10 mouse cellular contexts compared by ENCODE assay signal in the genomic region with DNA sequence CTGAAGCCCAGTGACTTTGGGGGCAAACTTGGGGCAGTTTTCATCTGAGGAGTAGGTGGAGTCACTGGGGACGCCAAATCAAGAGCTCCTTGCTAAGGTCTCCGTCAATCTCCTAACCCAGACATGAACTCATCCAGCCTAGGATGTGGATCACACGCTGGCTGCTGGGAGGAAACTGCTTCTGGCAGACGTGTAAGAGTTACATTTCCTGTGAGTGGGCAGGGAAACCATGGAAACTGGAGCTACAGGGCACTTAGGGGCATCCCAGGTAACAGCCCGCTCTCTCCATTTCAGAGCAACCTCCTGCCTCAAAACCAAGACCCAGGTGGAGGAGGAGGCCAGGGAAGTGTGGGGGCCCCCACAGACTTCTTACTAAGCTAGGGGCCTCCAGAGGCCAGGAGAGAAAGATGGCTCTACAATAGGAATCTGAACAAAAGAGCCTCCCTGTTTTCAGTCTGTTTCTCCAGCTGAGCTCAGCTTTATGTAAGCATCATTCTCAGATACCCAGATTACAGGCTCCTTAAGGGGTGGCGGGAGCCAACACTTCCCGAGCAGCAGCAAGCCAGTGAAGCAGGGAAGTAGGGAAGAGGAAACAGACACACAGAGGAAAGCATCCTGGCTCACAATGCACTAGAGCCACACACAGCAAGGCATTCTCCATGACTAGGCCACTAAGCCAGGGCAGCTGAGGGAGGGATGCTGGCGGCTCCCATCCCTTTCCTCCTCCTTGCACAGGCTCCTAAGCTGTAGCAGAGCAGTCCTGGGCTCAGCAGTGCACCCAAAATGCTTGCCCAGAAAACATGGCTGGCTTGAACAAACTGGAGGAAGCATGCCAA.
DNase-seq lines count a peak whose midpoint lies in the region; ATAC-seq and TF ChIP-seq lines count a peak whose summit lies in the region.
"Had no signal": no experiment of that assay in that cellular context is flagged by ENCODE, and none has a peak within 500 bp of the region (broad histone marks: within the 10 kb centered on the region; RNA-seq: fewer than 3 reads in every experiment).

No protein-coding gene starts in this region.

- H3K4me3 ChIP-seq in kidney, postnatal 0 days (replicated peaks; ENCODE audit: low read depth, low read length), result no peak overlapping the region
- H3K4me3 ChIP-seq in kidney, adult 2 months (ENCODE audit: insufficient read depth, low read depth, low read length), result no peak overlapping the region
- H3K4me3 ChIP-seq in cerebellum, adult 2 months (replicated peaks; ENCODE audit: insufficient read depth, low read depth, low read length), result no peak overlapping the region
- H3K4me3 ChIP-seq in forebrain, embryonic 16.5 days (replicated peaks; ENCODE audit: low read length), result no peak overlapping the region
- no peak overlapping the region for H3K4me3 ChIP-seq in limb, embryonic 11.5 days (ENCODE audit: low read depth, low read length)
- H3K4me3 ChIP-seq in liver, postnatal 0 days (ENCODE audit: low read depth, low read length), result no peak overlapping the region
- H3K4me3 ChIP-seq: liver, embryonic 15.5 days had no signal

- H3K27me3 ChIP-seq in kidney, postnatal 0 days (ENCODE audit: insufficient read depth, low read length), result no peaks in the 10 kb centered on the region
- H3K27me3 ChIP-seq in kidney, adult 2 months (replicated peaks; ENCODE audit: control insufficient read depth, insufficient read depth, low read length), result no peaks in the 10 kb centered on the region
- no peaks in the 10 kb centered on the region for H3K27me3 ChIP-seq in cerebellum, adult 2 months (ENCODE audit: control insufficient read depth, insufficient read depth, low read length)
- no peaks in the 10 kb centered on the region for H3K27me3 ChIP-seq in forebrain, embryonic 16.5 days (replicated peaks; ENCODE audit: control insufficient read depth, insufficient read depth, low read length)
- H3K27me3 ChIP-seq in limb, embryonic 11.5 days (ENCODE audit: control insufficient read depth, insufficient read depth, low read length), result no peaks in the 10 kb centered on the region
- no peaks in the 10 kb centered on the region for H3K27me3 ChIP-seq in liver, postnatal 0 days (ENCODE audit: insufficient read depth, low read length)
- H3K27me3 ChIP-seq: liver, embryonic 15.5 days had no signal

- no peak for ATAC-seq in kidney, postnatal 0 days (replicated peaks; ENCODE audit: low FRiP score, low read depth)
- ATAC-seq in forebrain, embryonic 16.5 days, result peak; percentile 63
- no peak for ATAC-seq in limb, embryonic 11.5 days (ENCODE audit: insufficient number of reproducible peaks, low FRiP score, low TSS enrichment, low read depth)
- no peak for ATAC-seq in liver, postnatal 0 days

- TF ChIP-seq CTCF in kidney, postnatal 0 days (IDR thresholded peaks at IDR 0.05; ENCODE audit: low read depth), result no peak
- TF ChIP-seq CTCF in kidney, adult 2 months (conservative IDR thresholded peaks at IDR 0.05; ENCODE audit: insufficient read depth, insufficient read length, low read depth, low read length), result no peak
- no peak for TF ChIP-seq CTCF in cerebellum, adult 2 months (IDR thresholded peaks at IDR 0.05; ENCODE audit: borderline replicate concordance, insufficient read depth, low read depth, low read length)
- no peak for TF ChIP-seq CTCF in liver, postnatal 0 days (IDR thresholded peaks at IDR 0.05; ENCODE audit: low read depth)

- TF ChIP-seq EP300 in liver, postnatal 0 days (IDR thresholded peaks at IDR 0.05; ENCODE audit: low read depth), result no peak

- peaks cover 10% of the 10 kb centered on the region for H3K4me1 ChIP-seq in kidney, postnatal 0 days (replicated peaks; ENCODE audit: insufficient read depth, low read length)
- H3K4me1 ChIP-seq in kidney, adult 2 months (ENCODE audit: control insufficient read depth, insufficient read depth, low read length), result no peaks in the 10 kb centered on the region; the same call in 1 of the 2 replicates
- H3K4me1 ChIP-seq in cerebellum, adult 2 months (ENCODE audit: control insufficient read depth, insufficient read depth, low read length), result peaks cover 9% of the 10 kb centered on the region
- H3K4me1 ChIP-seq in forebrain, embryonic 16.5 days (replicated peaks; ENCODE audit: control insufficient read depth, insufficient read depth, low read length), result peaks cover 15% of the 10 kb centered on the region
- H3K4me1 ChIP-seq in limb, embryonic 11.5 days (ENCODE audit: control insufficient read depth, insufficient read depth, low read length), result peaks cover 13% of the 10 kb centered on the region
- no peaks in the 10 kb centered on the region for H3K4me1 ChIP-seq in liver, postnatal 0 days (ENCODE audit: insufficient read depth)
- H3K4me1 ChIP-seq: liver, embryonic 15.5 days had no signal

- H3K4me2 ChIP-seq in kidney, postnatal 0 days (ENCODE audit: low read length), result no peak overlapping the region
- H3K4me2 ChIP-seq in forebrain, embryonic 16.5 days (ENCODE audit: low read length), result no peak overlapping the region
- H3K4me2 ChIP-seq in limb, embryonic 11.5 days (ENCODE audit: low read depth, severe bottlenecking), result no peak overlapping the region
- H3K4me2 ChIP-seq in liver, postnatal 0 days (ENCODE audit: low read depth, low read length), result no peak overlapping the region
- H3K4me2 ChIP-seq: liver, embryonic 15.5 days had no signal

- no peak overlapping the region for H3K9ac ChIP-seq in kidney, postnatal 0 days (ENCODE audit: low read depth, low read length)
- H3K9ac ChIP-seq in forebrain, embryonic 16.5 days (replicated peaks; ENCODE audit: low read depth, low read length), result no peak overlapping the region
- no peak overlapping the region for H3K9ac ChIP-seq in limb, embryonic 11.5 days (ENCODE audit: low read length)
- no peak overlapping the region for H3K9ac ChIP-seq in liver, postnatal 0 days (replicated peaks)
- H3K9ac ChIP-seq: liver, embryonic 15.5 days had no signal

- DNase-seq in kidney, postnatal 0 days (ENCODE audit: low spot score), result peak; percentile 47
- no peak for DNase-seq in kidney, adult 2 months
- DNase-seq in cerebellum, adult 2 months, result peak; percentile 42 to 63
- peak; percentile 30 for DNase-seq in limb, embryonic 11.5 days (ENCODE audit: low spot score)
- no peak for DNase-seq in adipocyte (ENCODE audit: low spot score)
- no peak for DNase-seq in liver, postnatal 0 days
- DNase-seq in B cell, adult 2 months, result no peak

- TF ChIP-seq POLR2A in kidney, adult 2 months (IDR thresholded peaks at IDR 0.05; ENCODE audit: low read depth, low read length), result no peak
- TF ChIP-seq POLR2A in cerebellum, adult 2 months (IDR thresholded peaks at IDR 0.05; ENCODE audit: borderline replicate concordance, insufficient read depth, low read length), result no peak

- no peaks in the 10 kb centered on the region for H3K36me3 ChIP-seq in kidney, postnatal 0 days (ENCODE audit: insufficient read depth, low read length)
- no peaks in the 10 kb centered on the region for H3K36me3 ChIP-seq in kidney, adult 2 months (ENCODE audit: control insufficient read depth, insufficient read depth, low read length)
- H3K36me3 ChIP-seq in forebrain, embryonic 16.5 days (ENCODE audit: control insufficient read depth, insufficient read depth), result no peaks in the 10 kb centered on the region
- no peaks in the 10 kb centered on the region for H3K36me3 ChIP-seq in limb, embryonic 11.5 days (ENCODE audit: control insufficient read depth, insufficient read depth, low read length)
- H3K36me3 ChIP-seq in liver, postnatal 0 days (replicated peaks; ENCODE audit: insufficient read depth, low read length), result no peaks in the 10 kb centered on the region; the same call in 1 of the 2 replicates
- H3K36me3 ChIP-seq: G1E; liver, embryonic 15.5 days had no signal

- peak overlapping the region; percentile 8; the same call in 1 of the 2 replicates for H3K27ac ChIP-seq in kidney, postnatal 0 days
- no peak overlapping the region for H3K27ac ChIP-seq in kidney, adult 2 months (ENCODE audit: insufficient read depth, low read depth, low read length)
- no peak overlapping the region for H3K27ac ChIP-seq in cerebellum, adult 2 months (ENCODE audit: insufficient read depth, low read length)
- peak overlapping the region; percentile 10; the same call in 1 of the 2 replicates for H3K27ac ChIP-seq in forebrain, embryonic 16.5 days (ENCODE audit: low read length)
- H3K27ac ChIP-seq in limb, embryonic 11.5 days (replicated peaks; ENCODE audit: low read depth, low read length), result 0 out of 2 replicates have a peak overlapping the region, but pooled peaks have one; percentile 36
- H3K27ac ChIP-seq in liver, postnatal 0 days (ENCODE audit: low read depth), result no peak overlapping the region
- H3K27ac ChIP-seq: liver, embryonic 15.5 days had no signal

- H3K9me3 ChIP-seq in kidney, postnatal 0 days (replicated peaks; ENCODE audit: low read length), result no peaks in the 10 kb centered on the region
- no peaks in the 10 kb centered on the region for H3K9me3 ChIP-seq in forebrain, embryonic 16.5 days (ENCODE audit: control insufficient read depth, low read length)
- H3K9me3 ChIP-seq in limb, embryonic 11.5 days (ENCODE audit: control insufficient read depth, low read length), result no peaks in the 10 kb centered on the region
- H3K9me3 ChIP-seq in liver, postnatal 0 days (ENCODE audit: low read length), result no peaks in the 10 kb centered on the region
- H3K9me3 ChIP-seq: liver, embryonic 15.5 days had no signal

- 30% methylated on average over 8 of the region's 8 CpGs for WGBS in kidney, postnatal 0 days
- WGBS in kidney, adult 2 months, result 53% methylated on average over 8 of the region's 8 CpGs
- 46% methylated on average over 8 of the region's 8 CpGs for WGBS in cerebellum, adult 2 months
- 40% methylated on average over 8 of the region's 8 CpGs for WGBS in forebrain, embryonic 16.5 days
- 52% methylated on average over 8 of the region's 8 CpGs for WGBS in limb, embryonic 11.5 days
- WGBS in liver, postnatal 0 days (ENCODE audit: insufficient replicate concordance), result 43% methylated on average over 8 of the region's 8 CpGs

Comparison
In these comparisons a context has a peak if more than half of its experiments do, and no peak if none do; other contexts are left out.
1. DNase-seq: peak in kidney, postnatal 0 days (single experiment), cerebellum, adult 2 months (2 of 2) and limb, embryonic 11.5 days (single experiment); none in kidney, adult 2 months (single experiment), adipocyte (single experiment), liver, postnatal 0 days (single experiment) and B cell, adult 2 months (0 of 2).
2. H3K27ac ChIP-seq: peak in kidney, postnatal 0 days (single experiment), forebrain, embryonic 16.5 days (single experiment) and limb, embryonic 11.5 days (single experiment); none in kidney, adult 2 months (single experiment), cerebellum, adult 2 months (single experiment) and liver, postnatal 0 days (single experiment).